Mouse (Mus musculus) ES-CJ7 (cell line): Measurements from ENCODE around the gene Ttc16.

ENCODE experiments used
- DNase-seq: peaks from one replicate; pipeline ENCODE4 v3.0.0; 2011; ENCODE audit warnings: low read depth, low spot score

Gene Ttc16

DNA sequence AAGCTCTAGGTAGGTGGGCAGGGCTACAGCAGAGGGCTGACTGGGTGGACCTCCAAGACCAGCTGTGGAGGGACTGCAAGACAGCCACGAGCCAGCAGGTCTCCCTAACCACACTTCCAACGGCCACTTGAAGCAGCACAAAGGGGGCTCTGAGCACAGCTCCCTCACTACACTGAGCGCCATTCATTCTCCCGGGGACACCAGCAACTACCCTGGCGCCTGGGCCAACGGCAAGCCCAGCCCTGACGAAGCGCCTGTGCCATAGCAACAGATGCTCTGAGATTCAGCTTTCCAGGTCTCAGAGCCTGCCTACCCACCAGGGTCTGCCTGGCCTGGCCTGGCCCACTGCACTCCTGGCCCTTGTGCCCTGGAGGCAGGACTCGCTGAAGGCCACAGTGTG, 56.7 kb downstream of the Ttc16 start:
- DNase-seq, result no peak

DNA sequence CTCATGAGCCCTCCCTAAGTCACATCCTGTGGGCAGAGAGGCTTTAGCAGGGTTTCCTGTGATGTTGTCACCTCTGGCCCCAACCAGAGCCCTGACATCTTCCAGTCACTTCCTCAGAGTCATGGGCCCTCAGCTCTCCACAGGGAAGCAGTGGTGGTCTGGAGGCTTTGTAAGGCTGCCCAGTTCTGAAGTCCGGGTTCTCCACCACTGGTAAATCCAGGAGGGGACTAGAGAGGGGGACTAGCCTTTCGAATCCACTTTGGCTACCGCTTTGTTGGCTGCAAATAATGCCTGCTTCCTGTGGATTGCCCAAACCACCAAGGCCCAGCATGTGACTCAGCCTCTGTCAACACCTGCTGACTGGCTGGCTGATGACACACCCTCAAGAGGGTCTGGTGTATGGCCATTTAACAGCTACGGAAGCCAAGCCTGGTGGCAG, 60.4 kb downstream of the Ttc16 start:
- DNase-seq, result peak; percentile 56

GRCm38 (mm10) chr2:32714117-32714986, 61.1 kb downstream of the Ttc16 start:
- DNase-seq, result no peak

GRCm38 (mm10) chr2:32712934-32713817, 62.3 kb downstream of the Ttc16 start, which contains the start of gene Cdk9:
TSS of gene Cdk9 (minus strand) at chr2:32713076.
- DNase-seq, result peak; percentile 84

DNA sequence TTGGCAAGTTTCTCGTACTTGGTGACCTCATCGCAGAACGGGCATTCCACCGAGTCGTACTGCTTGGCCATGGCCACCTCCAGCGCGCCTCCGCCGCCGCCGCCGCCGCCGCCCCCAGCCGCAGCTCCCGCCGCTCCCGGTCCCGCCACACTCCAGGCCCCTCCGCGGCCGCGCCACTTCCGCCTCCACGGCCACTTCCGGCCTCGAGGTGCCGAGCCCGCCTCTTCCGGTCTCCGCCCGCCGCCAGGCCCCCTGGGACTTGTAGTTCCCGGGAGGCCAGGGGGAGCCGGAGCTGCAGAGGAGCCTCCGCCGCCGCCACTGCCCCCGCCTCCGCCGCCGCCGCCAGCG, 62.9 kb downstream of the Ttc16 start:
- DNase-seq, result peak; percentile 83

- peak; percentile 67 for DNase-seq
Observed at GRCm38 (mm10) chr2:32712108-32712551, 63.3 kb downstream of the Ttc16 start.

DNA sequence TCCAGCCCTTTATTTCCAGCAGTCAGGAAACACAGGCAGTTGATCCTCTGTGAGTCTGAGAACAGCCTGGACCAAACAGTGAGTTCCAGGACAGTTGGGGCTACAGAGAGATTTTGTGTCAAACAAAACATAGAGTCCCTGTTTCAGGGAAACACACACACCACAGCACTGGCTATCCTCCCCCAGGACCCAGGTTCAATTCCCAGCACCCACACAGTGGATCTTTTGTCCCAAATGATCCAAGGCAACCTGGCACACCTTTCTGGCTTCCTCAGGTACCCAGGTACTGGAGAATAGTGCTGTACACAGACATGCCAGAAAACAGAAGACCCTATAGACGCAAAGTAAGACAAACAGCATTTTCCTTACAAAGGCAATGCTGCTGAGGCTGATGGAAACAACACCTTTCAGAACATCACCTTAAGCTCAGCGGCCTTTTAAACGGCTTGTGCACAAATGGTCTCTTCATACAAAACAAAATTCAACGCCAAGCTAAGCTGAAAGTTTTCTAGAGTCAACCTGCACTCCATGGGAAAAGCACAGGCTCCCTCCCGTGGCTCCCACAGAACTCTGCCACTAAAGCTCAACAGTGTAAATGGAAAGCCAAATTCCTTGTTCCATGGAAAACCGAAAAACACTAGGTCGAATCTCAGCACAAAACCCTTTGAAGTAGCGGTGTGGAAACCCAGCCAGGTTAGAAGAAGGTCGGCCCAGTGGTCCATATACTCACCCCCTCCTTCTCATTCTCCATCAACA, 64.0 kb downstream of the Ttc16 start:
- DNase-seq, result no peak

- DNase-seq, result no peak
Observed at GRCm38 (mm10) chr2:32710425-32710824, 65.0 kb downstream of the Ttc16 start.

- DNase-seq, result no peak
Observed at GRCm38 (mm10) chr2:32709521-32710137, 65.8 kb downstream of the Ttc16 start.

- DNase-seq, result peak; percentile 86
Observed at GRCm38 (mm10) chr2:32708643-32709042, 66.8 kb downstream of the Ttc16 start.
